Mouse (Mus musculus): Measurements from ENCODE around the gene Selenon. TPM values are rescaled to one million over a fixed set of nuclear protein-coding genes. Genes with fewer than 3 reads are reported as not detected.

Gene Selenon
- total and polyA plus RNA-seq, 2 experiments from 2014 or later, result 9.1 to 22.8 TPM

DNA sequence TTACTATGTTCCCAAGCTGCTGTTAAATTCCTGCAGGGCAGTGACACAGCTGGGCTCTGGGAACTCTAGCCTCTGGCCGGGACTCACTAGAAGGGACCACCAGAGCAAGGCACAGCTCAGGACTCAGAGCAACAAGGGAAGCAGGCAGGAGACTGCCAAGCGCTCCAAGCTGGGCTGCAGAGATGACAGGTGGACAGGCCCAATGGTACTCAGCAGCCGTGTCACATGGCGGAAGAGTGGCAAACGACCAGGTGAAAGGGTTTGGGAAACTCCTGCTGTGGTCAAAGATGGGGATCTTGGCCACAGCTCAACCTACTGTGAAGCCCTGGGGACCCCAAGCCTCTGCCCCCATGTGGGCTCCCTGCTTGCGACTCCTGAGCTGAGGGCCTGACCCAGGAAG is 12.1 kb upstream of the Selenon start:
- Histone ChIP-seq H3K9me3 (ENCODE audit: low read length) (no peaks in the 10 kb centered on the region), H3K36me3 (ENCODE audit: insufficient read depth, low read length) (no peaks in the 10 kb centered on the region; the same call in none of the 2 replicates), H3K4me1 (ENCODE audit: insufficient read depth, low read length) (no peaks in the 10 kb centered on the region), H3K9ac (replicated peaks; ENCODE audit: low read length, poor library complexity, severe bottlenecking) (no peak overlapping the region), H3K27me3 (ENCODE audit: insufficient read depth, low read length) (no peaks in the 10 kb centered on the region), H3K27ac (ENCODE audit: low read depth, low read length) (no peak overlapping the region), H3K4me3 (ENCODE audit: low read depth, low read length) (no peak overlapping the region), H3K4me2 (ENCODE audit: low read depth, low read length, poor library complexity, severe bottlenecking) (no peak overlapping the region)
- 89% methylated on average over 6 of the region's 6 CpGs for WGBS
- no peak for DNase-seq (ENCODE audit: low spot score)
- ATAC-seq (ENCODE audit: low FRiP score), result no peak
- TF ChIP-seq CTCF (IDR thresholded peaks at IDR 0.05), result no peak

DNA sequence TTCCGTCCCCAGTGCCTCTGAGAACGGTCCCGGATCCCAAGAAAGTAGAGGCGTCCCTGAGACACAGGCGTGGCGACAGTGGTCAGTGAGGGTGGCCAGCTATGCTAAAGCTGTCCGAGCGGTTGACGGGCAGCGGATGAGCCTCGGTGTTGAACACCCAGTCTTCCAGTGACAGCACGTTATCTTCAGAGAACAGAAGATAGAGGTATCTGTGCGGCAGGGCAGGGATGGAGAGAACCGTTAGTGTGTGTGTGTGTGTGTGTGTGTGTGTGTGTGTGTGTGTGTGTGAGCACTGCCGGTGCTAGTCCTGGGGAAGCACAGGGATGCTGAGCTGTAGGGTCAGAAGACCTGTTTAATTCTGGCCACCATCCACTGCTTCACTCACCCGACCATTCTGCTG is 11.7 kb upstream of the Selenon start:
- Histone ChIP-seq H3K4me2 (ENCODE audit: low read depth, low read length, poor library complexity, severe bottlenecking) (no peak overlapping the region), H3K27me3 (ENCODE audit: insufficient read depth, low read length) (no peaks in the 10 kb centered on the region), H3K27ac (ENCODE audit: low read depth, low read length) (no peak overlapping the region), H3K36me3 (ENCODE audit: insufficient read depth, low read length) (no peaks in the 10 kb centered on the region; the same call in none of the 2 replicates), H3K9ac (replicated peaks; ENCODE audit: low read length, poor library complexity, severe bottlenecking) (no peak overlapping the region), H3K4me3 (ENCODE audit: low read depth, low read length) (no peak overlapping the region), H3K4me1 (ENCODE audit: insufficient read depth, low read length) (no peaks in the 10 kb centered on the region), H3K9me3 (ENCODE audit: low read length) (no peaks in the 10 kb centered on the region)
- no peak for TF ChIP-seq CTCF (IDR thresholded peaks at IDR 0.05)
- DNase-seq (ENCODE audit: low spot score), result no peak
- WGBS, result 86% methylated on average over 16 of the region's 16 CpGs
- no peak for ATAC-seq (ENCODE audit: low FRiP score)

DNA sequence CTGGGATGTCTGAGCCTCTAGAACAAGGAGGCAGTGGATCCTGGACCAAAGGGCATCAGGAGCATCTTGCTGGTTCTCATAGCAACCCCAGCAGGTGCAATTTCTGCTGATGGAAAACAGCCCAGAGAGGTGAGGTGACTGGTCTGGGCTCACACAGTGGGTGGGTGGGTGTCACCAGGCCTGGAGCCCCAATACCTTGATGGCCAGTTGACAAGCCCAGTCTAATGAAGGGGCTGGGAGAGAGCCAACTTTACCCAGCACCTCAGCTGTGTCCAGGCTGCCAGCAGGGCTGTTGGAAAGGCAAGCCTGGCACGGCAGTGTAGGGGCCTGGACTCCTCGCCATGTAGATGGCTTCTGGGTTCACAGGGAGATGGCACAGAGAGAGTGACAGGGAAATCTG is 10.0 kb upstream of the Selenon start:
- WGBS, result 80% methylated on average over 2 of the region's 2 CpGs
- TF ChIP-seq CTCF (IDR thresholded peaks at IDR 0.05), result no peak
- H3K4me3 ChIP-seq (ENCODE audit: low read depth, low read length), result no peak overlapping the region
- H3K9ac ChIP-seq (replicated peaks; ENCODE audit: low read length, poor library complexity, severe bottlenecking), result no peak overlapping the region
- H3K9me3 ChIP-seq (ENCODE audit: low read length), result no peaks in the 10 kb centered on the region
- no peaks in the 10 kb centered on the region; the same call in none of the 2 replicates for H3K36me3 ChIP-seq (ENCODE audit: insufficient read depth, low read length)
- no peak overlapping the region for H3K27ac ChIP-seq (ENCODE audit: low read depth, low read length)
- H3K4me1 ChIP-seq (ENCODE audit: insufficient read depth, low read length), result peaks cover 4% of the 10 kb centered on the region; the same call in 1 of the 2 replicates
- DNase-seq (ENCODE audit: low spot score) (no peak), ATAC-seq (ENCODE audit: low FRiP score) (no peak)
- H3K4me2 ChIP-seq (ENCODE audit: low read depth, low read length, poor library complexity, severe bottlenecking), result no peak overlapping the region
- H3K27me3 ChIP-seq (ENCODE audit: insufficient read depth, low read length), result no peaks in the 10 kb centered on the region

DNA sequence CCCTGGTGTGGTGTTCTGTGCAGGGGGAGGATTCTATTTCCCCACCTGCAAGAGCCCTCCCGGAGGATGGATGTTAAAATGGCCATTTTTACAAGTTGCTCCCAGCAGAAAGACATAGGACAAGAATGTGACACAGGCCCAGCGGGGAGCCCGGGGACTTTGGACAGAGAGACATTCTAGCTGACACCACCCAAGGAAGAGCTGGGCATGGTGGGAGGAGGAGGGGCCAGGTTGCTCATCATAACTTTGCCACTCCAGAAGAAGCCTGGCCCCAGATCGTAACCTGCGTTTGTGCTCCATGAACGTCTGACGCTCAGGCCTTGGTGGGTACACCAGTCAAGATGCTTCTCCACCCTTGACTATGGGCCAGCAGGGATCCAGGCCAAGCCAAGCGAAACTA is 8.7 kb upstream of the Selenon start:
- Histone ChIP-seq H3K4me2 (ENCODE audit: low read depth, low read length, poor library complexity, severe bottlenecking) (no peak overlapping the region), H3K4me1 (ENCODE audit: insufficient read depth, low read length) (peaks cover 4% of the 10 kb centered on the region; the same call in 1 of the 2 replicates), H3K36me3 (ENCODE audit: insufficient read depth, low read length) (no peaks in the 10 kb centered on the region; the same call in none of the 2 replicates), H3K9me3 (ENCODE audit: low read length) (no peaks in the 10 kb centered on the region), H3K27ac (ENCODE audit: low read depth, low read length) (no peak overlapping the region), H3K9ac (replicated peaks; ENCODE audit: low read length, poor library complexity, severe bottlenecking) (no peak overlapping the region), H3K4me3 (ENCODE audit: low read depth, low read length) (no peak overlapping the region), H3K27me3 (ENCODE audit: insufficient read depth, low read length) (no peaks in the 10 kb centered on the region)
- ATAC-seq (ENCODE audit: low FRiP score), result no peak
- TF ChIP-seq CTCF (IDR thresholded peaks at IDR 0.05), result no peak
- DNase-seq (ENCODE audit: low spot score), result no peak
- 95% methylated on average over 8 of the region's 8 CpGs for WGBS

DNA sequence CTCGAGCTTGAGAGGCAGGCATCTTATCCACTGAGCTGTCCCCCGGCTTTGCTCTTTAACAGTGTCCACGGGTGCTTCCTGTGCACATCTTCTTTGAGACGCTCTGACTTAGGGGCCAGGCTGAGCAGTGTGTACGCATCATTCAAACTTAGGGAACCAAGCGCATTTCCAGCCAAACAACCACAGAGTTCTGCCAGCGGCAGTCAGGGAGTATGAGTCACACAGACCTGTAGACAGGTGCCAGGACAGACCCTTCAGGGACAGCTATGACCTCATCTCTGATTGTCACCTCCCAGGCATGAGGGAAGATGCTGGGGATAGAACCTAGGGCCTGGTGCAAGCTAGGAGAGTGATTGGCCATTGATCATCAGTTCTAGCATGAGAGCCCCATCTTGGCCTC is 7.2 kb upstream of the Selenon start:
- Histone ChIP-seq H3K9ac (replicated peaks; ENCODE audit: low read length, poor library complexity, severe bottlenecking) (no peak overlapping the region), H3K4me2 (ENCODE audit: low read depth, low read length, poor library complexity, severe bottlenecking) (no peak overlapping the region), H3K9me3 (ENCODE audit: low read length) (no peaks in the 10 kb centered on the region), H3K36me3 (ENCODE audit: insufficient read depth, low read length) (no peaks in the 10 kb centered on the region; the same call in 1 of the 2 replicates), H3K4me1 (ENCODE audit: insufficient read depth, low read length) (peaks cover 4% of the 10 kb centered on the region; the same call in 1 of the 2 replicates), H3K4me3 (ENCODE audit: low read depth, low read length) (no peak overlapping the region), H3K27ac (ENCODE audit: low read depth, low read length) (no peak overlapping the region), H3K27me3 (ENCODE audit: insufficient read depth, low read length) (no peaks in the 10 kb centered on the region)
- ATAC-seq (ENCODE audit: low FRiP score) (no peak), DNase-seq (ENCODE audit: low spot score) (no peak)
- TF ChIP-seq CTCF (IDR thresholded peaks at IDR 0.05), result no peak
- 81% methylated on average over 7 of the region's 7 CpGs for WGBS

DNA sequence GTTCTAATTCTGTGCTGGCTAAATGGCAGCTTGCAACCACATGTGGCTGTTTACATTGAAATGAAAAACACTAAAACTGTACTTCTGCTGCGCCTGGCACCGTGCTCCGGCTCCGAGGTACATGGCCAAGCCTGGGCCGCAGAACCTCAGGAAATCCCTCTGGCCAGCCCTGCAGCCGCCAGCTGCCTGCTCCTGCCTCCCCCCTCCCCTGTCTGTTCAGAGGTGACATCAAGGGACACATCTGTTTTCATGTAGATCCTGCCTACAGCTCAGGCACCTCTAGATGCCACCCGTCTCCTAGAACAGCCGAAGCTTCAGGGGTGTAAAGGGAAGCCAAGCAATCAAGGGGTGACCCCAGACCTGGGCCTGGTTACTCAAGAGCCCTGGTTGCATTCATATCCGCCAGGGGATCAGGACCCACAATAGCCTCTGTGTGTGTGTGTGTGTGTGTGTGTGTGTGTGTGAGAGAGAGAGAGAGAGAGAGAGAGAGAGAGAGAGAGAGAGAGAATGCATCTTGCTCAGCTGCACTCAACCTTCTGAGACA is 6.7 kb upstream of the Selenon start:
- 52% methylated on average over 9 of the region's 9 CpGs for WGBS
- Histone ChIP-seq H3K27ac (ENCODE audit: low read depth, low read length) (no peak overlapping the region), H3K4me2 (ENCODE audit: low read depth, low read length, poor library complexity, severe bottlenecking) (no peak overlapping the region), H3K36me3 (ENCODE audit: insufficient read depth, low read length) (no peaks in the 10 kb centered on the region; the same call in 1 of the 2 replicates), H3K4me1 (ENCODE audit: insufficient read depth, low read length) (peaks cover 4% of the 10 kb centered on the region; the same call in 1 of the 2 replicates), H3K9ac (replicated peaks; ENCODE audit: low read length, poor library complexity, severe bottlenecking) (no peak overlapping the region), H3K9me3 (ENCODE audit: low read length) (no peaks in the 10 kb centered on the region), H3K27me3 (ENCODE audit: insufficient read depth, low read length) (no peaks in the 10 kb centered on the region), H3K4me3 (ENCODE audit: low read depth, low read length) (no peak overlapping the region)
- ATAC-seq (ENCODE audit: low FRiP score) (no peak), DNase-seq (ENCODE audit: low spot score) (no peak)
- no peak for TF ChIP-seq CTCF (IDR thresholded peaks at IDR 0.05)

All from midbrain, postnatal 0 days (tissue).